Mouse (Mus musculus) kidney, adult 9 months (tissue): ENCODE results near the gene Fbxo6.
A peak's percentile ranks its signal among the peaks of the same experiment; 100 is the strongest.

Source experiments
- DNase-seq: peaks from one replicate; pipeline ENCODE4 v3.0.0; 2022

The Fbxo6 gene

GRCm38 (mm10) chr4:148159544-148160435 is 7.8 kb upstream of the Fbxo6 start:
- DNase-seq: peak; percentile 97

GRCm38 (mm10) chr4:148158436-148159348 is 6.8 kb upstream of the Fbxo6 start:
- peak; percentile 44 for DNase-seq

- DNase-seq: peak; percentile 60
Measured at GRCm38 (mm10) chr4:148154982-148155381, 3.0 kb upstream of the Fbxo6 start.

- DNase-seq: no peak
Measured at GRCm38 (mm10) chr4:148154006-148154405, 2.1 kb upstream of the Fbxo6 start.

GRCm38 (mm10) chr4:148152547-148152946 is 607 bp upstream of the Fbxo6 start:
- DNase-seq: no peak

- no peak for DNase-seq
Measured at GRCm38 (mm10) chr4:148150953-148151266, 1.0 kb downstream of the Fbxo6 start.

- no peak for DNase-seq
Measured at GRCm38 (mm10) chr4:148150242-148150641, 1.7 kb downstream of the Fbxo6 start.

- no peak for DNase-seq
Measured at GRCm38 (mm10) chr4:148149540-148149939, 2.4 kb downstream of the Fbxo6 start.

GRCm38 (mm10) chr4:148147714-148148113 is 4.2 kb downstream of the Fbxo6 start:
- DNase-seq: no peak

GRCm38 (mm10) chr4:148143721-148144120 is 8.2 kb downstream of the Fbxo6 start:
- DNase-seq: no peak

GRCm38 (mm10) chr4:148140098-148141011 is 11.6 kb downstream of the Fbxo6 start:
- peak; percentile 97 for DNase-seq

- no peak for DNase-seq
Measured at GRCm38 (mm10) chr4:148139767-148140097, 12.2 kb downstream of the Fbxo6 start.

GRCm38 (mm10) chr4:148137503-148137902 is 14.4 kb downstream of the Fbxo6 start:
- DNase-seq: no peak

GRCm38 (mm10) chr4:148134988-148135387 is 17.0 kb downstream of the Fbxo6 start:
- DNase-seq: no peak

- no peak for DNase-seq
Measured at GRCm38 (mm10) chr4:148131497-148132081, 20.4 kb downstream of the Fbxo6 start.

GRCm38 (mm10) chr4:148130561-148131413 is 21.2 kb downstream of the Fbxo6 start, which contains the start of gene Draxin:
Gene Draxin (minus strand): TSS chr4:148130698.
- DNase-seq: peak; percentile 35

GRCm38 (mm10) chr4:148130133-148130532 is 21.8 kb downstream of the Fbxo6 start, which contains the start of gene Mad2l2:
Gene Mad2l2 (plus strand): TSS chr4:148130384.
- no peak for DNase-seq

- DNase-seq: no peak
Measured at GRCm38 (mm10) chr4:148128672-148129071, 23.3 kb downstream of the Fbxo6 start.

GRCm38 (mm10) chr4:148128241-148128640 is 23.7 kb downstream of the Fbxo6 start:
- DNase-seq: no peak

GRCm38 (mm10) chr4:148122694-148123066 is 29.3 kb downstream of the Fbxo6 start:
- DNase-seq: no peak

- no peak for DNase-seq
Measured at GRCm38 (mm10) chr4:148121982-148122693, 29.8 kb downstream of the Fbxo6 start.
